Mouse (Mus musculus) Muller cell, postnatal 12 days (primary cell): Measurements from ENCODE around the gene Slc13a5.
A peak's percentile ranks its signal among the peaks of the same experiment; 100 is the strongest.

Experiments used
- DNase-seq: peaks from one replicate; pipeline ENCODE4 v3.0.0-alpha.2; 2015; ENCODE audit errors: inconsistent ontology term

Gene Slc13a5

DNA sequence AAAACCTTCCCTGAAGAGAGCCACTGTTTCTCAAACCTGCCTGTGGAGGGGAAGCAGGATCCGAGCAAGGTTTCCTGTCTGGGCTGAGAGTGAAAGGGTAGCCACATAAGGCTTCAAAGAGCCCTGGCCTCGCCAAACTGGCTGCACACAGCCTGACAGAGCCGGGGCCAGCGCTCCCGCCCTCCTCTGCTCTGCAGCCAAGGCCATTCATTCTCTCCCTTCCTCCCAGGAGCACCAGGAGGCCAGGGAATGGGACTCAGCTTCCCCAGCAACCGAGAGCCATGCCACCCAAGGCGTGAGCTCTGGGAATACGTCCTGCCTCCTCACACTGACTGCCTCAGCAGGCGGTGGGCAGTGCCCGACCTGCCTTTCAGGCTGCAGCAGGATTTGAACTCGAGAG lies 1.5 kb downstream of the Slc13a5 start:
- peak; percentile 40 for DNase-seq

GRCm38 (mm10) chr11:72256441-72256840 lies 10.6 kb downstream of the Slc13a5 start:
- no peak for DNase-seq

- no peak for DNase-seq
Measured at GRCm38 (mm10) chr11:72255629-72256028, 11.4 kb downstream of the Slc13a5 start.

- no peak for DNase-seq
Measured at GRCm38 (mm10) chr11:72245196-72245753, 21.7 kb downstream of the Slc13a5 start.

- DNase-seq = no peak
Measured at GRCm38 (mm10) chr11:72240062-72240860, 26.8 kb downstream of the Slc13a5 start.

DNA sequence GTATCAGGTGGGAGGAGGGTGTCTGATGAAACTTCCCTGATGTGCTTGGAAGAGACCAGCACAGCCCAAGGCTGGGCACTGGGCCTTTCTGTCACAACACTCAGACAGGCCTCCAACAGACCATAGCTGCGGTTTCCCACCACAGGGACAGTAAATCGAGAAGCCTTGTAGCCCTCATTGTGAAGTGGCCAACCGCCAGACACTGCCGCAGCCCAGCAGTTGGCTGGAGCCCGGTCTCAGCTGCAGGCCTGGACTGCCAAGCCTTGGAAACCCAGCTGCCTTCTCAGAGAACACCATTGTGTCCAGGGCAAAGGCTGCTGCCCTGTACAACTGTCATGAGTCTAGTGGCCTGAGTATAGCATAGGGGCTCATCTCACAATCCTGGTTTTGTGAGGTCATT lies 33.0 kb downstream of the Slc13a5 start:
- DNase-seq = peak; percentile 92

DNA sequence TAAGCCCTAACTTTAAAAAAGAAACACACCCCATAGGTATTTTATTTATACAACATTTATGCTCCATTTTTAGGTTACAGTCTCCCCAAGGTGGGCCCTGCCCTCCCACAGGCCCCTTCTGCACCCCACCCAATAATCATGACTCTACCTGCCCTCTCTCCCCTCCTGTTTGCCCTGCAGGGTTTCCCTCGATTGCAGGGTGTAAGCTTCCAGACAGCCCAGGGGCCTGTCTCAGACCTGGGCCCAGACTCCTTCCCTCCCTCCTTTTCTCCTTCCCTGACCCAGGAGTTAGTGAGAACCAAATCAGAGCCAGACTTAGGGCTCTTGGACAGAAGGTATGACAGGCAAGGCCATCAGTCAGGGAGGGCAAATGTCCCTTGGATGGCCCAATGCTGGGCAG lies 34.0 kb downstream of the Slc13a5 start:
- no peak for DNase-seq

DNA sequence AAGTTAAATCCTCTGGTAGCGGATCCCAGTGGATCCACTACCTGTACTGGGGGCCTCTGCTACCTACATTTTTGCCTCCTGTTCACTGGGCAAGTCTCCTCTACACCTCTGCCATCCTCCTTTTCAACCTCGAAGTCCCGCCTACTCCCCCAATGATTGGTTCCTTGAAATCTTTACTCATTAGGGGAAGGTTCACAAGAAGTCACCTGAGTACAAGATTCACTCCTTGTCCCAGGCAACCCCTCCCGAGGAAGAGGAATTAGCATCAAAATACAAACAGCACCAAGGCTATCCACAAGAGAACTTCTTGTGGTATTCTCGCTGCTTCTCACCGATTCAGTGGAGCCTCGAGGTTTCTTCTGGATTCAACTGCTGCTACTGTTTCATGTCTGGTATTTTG lies 35.0 kb downstream of the Slc13a5 start:
- no peak for DNase-seq

DNA sequence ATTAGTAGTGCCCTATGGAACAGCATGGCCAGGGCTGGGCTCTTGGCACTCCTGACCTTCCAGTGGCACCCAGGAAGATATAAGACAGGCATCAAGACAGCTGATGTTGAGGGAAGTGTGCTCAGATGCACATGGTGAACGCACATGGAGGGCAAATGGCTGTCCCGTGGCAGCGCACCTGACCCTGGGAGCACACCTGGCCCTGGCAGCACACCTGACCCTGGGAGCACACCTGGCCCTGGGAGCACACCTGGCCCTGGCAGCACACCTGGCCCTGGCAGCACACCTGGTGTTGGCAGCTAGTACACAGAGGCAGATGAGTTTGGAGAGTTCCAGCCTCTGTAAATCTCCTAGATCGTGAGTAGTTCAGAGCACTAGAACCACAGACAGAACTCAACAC lies 38.5 kb downstream of the Slc13a5 start:
- no peak for DNase-seq

DNA sequence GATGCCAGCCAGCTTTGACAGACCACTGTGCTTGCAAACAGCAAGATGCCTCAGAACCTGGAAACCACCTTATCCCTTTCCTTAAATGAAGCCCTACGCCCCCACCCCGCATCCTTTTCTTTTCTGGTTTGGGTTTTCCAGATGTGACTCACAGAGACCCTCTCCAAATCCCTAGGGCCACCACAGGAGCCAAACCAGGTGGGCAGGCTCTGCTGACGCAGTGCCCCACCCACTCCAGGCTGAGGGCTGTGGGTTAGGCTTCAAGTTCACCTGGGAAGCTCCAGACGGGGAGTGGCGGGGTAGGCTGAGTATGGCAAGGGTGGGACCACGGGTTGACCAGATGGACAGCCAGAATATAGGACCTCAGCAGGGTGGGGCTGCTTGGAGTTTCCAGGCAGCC lies 40.1 kb downstream of the Slc13a5 start:
- DNase-seq = no peak

GRCm38 (mm10) chr11:72226020-72226791 lies 40.8 kb downstream of the Slc13a5 start:
- DNase-seq = peak; percentile 89

GRCm38 (mm10) chr11:72224865-72225264 lies 42.2 kb downstream of the Slc13a5 start:
- DNase-seq = peak; percentile 70

DNA sequence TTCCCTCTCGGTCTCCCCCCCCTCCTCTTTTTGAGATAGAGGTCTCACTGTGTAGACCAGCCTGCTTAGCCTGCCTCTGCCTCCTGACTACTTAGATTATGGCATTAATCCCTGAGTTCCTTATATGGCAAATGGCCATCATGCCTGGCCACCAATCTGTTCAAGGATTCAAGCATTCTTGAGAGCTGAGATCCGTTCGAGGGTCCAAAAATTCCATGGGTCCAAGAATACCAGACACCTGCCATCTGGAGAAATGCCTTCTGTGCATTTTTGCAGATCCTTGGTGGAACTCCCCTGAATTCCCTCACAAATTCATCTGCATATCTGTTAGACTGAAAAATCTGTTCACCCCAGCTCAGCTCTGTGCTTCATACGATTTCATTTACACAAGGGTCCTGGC lies 43.6 kb downstream of the Slc13a5 start:
- DNase-seq = no peak

DNA sequence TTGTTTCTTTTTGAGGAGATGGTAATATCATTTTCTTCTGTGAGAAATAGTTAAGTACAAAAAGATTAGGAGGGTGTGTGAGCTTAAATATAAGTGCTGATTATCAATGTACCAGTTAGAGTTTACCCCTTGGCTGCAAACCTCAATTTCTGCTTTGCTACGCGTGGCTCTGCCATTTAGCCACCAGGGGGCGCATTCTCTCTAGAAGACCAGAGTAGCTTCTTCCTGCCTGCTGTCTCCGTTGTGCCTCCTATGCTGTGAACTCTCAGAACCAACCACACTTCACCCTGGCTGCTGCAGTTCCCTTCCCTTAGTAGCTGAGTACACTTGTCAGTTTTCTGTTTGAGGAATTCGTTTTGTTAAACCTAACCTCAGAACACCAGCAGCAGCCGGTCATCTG lies 45.7 kb downstream of the Slc13a5 start:
- DNase-seq = peak; percentile 55

- DNase-seq = no peak
Measured at GRCm38 (mm10) chr11:72217116-72217515, 49.9 kb downstream of the Slc13a5 start.

DNA sequence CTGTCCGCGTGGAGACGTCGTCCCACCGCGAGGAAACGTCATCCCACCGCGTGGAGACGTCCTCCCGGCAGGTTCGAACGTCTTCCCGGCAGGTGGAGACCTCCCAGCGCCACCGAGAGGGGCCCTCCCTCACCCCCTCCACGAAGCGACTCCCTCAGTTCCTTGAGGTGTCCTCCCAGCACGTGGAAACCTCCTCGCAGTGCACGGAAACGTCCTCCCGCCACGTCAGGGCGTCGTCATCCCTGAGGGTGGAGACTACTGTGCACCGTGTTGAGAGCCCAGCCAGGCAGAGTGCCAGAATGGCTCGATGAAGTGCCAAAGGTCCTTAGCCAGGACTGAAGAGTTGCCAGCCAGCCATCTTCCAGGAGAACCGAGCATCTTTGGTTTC lies 51.6 kb downstream of the Slc13a5 start, which contains the start of gene Med31:
TSS of gene Med31 (minus strand) at position 183 of the 388 bp plus-strand sequence.
- DNase-seq = peak; percentile 79

DNA sequence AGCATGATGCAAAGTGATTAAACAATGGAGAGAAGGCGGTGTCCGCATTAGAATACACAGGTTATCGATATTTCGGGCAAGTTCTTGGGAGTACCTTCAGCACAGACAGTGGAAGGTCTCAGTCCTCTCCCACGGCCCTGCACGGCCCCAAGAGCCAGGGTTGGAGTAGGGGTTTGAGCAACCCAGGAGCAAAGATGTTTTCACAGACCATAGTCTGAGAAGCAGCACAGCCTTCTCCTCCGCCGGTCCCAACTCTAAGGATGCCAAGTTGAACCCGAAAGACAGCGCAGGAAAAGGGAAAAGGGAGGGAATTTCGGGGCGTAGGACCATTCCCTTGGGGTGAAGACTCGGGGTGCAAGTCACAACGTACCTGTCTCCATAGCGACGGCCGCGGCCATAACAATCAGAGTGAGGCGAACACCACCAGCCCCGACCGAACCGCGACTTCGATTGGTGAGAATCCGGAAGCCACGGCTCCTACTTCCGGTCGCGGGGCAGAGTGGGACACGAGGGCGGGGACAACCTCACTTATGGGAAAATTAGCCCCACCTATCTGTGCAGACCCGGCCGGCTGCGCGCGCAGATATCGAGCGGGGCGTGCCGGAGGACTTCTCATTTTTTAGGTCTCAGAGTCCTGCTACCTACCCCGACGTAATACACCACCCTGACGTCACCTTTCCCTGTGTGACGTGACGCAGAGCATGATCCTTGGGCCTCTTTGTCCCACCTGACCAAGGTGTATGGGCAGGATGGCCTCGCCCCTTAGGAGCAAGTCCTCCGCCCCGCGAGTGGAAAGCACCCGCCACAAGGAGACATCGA lies 52.2 kb downstream of the Slc13a5 start:
- DNase-seq = peak; percentile 98

- DNase-seq = no peak
Measured at GRCm38 (mm10) chr11:72207834-72208377, 59.1 kb downstream of the Slc13a5 start.

DNA sequence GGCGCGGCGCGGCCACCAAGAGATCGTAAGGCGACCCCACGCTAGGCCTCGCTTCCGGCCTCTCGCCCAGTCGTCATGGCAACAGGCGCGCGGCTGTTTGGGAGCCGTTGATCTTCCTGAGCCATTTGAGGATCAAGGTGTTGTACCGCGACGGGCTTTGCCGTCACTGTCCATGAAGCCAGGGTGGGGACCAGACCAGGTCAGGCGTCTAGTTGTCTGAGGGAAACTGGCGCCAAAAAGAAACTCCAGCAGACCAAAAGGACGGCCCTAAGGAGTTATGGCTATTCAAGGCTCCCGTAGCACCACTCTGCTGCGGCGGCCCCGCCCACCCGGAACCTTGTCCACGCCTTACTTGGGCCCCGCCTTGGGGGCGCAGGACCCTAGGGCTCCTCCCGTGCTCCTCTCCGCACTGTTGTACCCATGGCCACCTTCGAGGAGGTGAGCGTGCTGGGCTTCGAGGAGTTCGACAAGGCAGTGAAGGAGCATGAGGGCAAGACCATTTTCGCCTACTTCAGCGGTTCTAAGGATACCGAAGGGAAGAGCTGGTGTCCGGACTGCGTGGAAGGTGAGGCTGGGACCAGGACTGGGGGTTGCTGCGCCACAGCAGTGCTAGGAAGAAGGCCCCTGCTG lies 59.7 kb downstream of the Slc13a5 start, which contains the start of the genes 4933427D14Rik and Txndc17:
TSS of gene 4933427D14Rik (minus strand) at position 256 of the 630 bp plus-strand sequence.
TSS of gene Txndc17 (plus strand) at position 344 of the 630 bp plus-strand sequence.
- peak; percentile 93 for DNase-seq

DNA sequence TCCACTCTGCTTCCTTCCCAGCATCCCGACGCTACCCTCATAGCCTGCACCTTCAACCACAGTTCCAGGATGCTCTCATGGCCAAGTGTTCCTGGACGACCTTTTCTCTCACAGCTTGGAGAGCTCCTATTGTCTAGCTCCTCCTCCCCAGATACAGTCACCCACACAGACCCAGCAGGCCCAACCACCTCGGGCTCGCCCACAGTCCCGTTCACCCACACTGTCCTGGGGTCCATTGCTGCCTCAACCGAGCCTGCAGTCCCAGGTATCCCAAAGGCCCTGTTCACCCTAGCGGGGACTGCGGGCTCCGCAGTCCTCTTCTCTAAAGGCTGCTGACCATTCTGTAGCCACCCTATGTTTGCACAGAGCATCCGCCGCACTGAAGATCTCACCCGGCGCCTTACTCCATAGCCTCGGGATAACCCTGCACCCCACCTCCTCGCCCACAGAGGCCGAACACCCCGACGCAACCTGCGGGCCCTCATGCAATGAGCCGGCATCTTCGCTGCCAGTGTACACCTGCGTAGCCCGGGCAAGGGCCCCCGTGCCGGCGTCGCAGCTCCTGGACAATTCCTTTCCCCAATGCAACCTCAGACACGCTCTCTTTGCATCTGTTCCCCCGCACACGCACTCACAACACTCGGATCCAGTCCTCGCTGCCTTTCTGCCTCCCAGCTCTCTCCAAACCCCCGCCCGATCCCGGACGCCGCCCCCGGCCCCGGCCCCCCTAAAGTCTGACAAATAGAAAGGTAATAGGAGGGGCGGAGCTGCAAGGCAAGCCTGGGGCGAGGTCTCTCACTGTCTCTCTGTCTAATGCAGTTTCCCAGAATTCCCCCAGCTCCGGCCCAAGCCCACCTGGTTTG lies 60.5 kb downstream of the Slc13a5 start, which contains the start of gene Gm43951:
TSS of gene Gm43951 (minus strand) at position 500 of the 863 bp plus-strand sequence.
- DNase-seq = peak; percentile 25
